Mouse (Mus musculus): ENCODE data around the gene Idh3b.
A peak's percentile ranks its signal among the peaks of the same experiment; 100 is the strongest.

The Idh3b gene

DNA sequence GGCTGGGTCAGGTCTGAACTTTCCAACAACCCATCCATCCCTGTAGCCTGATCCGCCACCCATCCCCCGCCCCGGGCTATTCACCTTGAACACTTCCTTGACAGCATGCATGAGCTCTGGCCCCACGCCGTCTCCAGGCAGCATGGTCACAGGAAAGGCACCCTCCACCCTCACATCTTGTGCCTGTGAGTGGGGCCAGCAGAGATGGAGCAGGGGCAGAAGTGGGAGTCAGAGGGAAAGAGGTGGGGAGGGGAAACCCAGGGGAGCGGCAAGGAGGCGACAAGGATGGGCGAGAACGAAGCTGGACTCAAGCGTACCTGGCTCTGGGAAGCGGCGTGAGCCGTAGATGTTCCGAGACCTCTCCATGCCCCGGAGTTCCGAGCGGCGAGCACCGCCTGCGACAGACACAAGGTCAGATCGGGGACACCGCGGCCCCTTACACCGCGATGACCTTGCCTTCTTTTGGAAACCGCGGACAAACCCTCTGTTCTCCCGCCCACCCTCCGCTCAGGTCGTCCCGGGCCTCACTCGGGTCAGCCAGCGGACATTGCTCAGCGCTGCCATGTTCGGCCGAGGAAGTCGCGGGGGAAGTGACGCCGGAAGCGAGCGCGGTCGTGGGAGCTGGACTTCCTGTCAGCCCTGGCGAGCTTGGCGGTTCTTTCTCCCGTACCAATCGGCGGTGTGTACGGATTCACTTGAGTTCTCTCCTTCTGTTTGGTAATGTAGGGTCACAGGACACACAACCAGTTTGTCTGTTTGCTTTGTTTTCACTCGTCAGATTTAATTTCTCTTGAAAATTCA, at the start of gene Idh3b:
Idh3b (minus strand) TSS at position 694 of the 801 bp plus-strand sequence.
- peak; percentile 83 to 92 for DNase-seq (ENCODE audit: low spot score in 2 of 2)

DNA sequence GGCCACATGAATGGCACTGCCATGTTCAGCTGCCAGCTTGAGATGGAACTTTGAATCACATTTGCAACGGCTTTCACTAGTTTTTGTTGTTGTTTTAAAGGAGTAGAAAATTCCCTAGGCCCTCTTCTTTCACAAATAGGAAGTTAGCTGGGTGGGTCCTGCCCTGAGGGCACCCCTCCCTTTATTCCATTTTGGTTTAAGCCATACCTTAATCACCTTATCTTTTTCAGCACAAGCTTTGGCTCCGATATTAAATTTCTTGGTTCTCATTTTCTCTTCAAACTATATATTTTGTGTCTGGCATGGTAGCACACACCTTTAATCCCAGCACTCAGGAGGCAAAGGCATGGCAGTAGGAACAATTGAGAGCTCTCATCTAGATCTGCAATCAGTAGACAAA, 45.2 kb upstream of the Idh3b start:
- no peak for DNase-seq (ENCODE audit: low spot score in 2 of 2)

DNA sequence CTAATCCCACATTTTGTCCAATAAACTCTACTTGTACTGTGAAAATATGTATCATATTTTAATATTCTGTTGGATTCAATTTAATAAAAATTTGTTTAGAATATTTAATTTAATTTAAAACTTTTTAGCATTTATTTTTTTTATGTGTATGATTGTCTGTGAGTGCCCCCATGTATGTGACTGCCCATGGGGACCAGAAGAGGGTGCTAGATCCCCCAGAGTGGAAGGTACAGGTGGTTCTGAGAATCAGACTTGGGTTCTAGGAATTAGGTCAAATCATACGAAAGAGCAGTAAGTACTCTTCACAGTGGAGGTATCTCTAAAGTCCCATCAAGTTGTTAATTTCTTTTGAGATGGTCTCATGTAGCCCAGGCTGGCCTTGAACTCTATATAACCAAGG, 42.7 kb upstream of the Idh3b start:
- no peak for DNase-seq (ENCODE audit: low spot score in 2 of 2)

DNA sequence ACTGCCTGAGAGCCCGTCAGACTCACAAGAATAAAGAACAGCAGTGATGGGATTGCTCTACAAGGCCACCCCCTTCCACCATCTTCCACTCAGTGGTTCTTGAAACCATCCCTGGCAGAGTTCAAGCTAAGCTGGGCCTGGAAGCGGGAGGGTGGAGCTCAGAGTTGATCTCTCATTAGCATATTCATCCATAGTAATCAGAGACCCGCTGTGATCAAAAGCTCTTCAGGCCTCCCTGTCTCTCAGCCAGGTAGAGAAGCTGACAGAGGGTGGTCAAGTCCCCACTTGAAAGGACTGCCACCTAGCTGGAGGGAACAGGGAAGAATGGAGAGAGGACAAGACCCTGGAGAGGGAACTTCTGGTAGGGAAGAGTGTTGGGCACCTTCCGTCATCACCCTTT, 18.7 kb upstream of the Idh3b start:
- DNase-seq (ENCODE audit: low spot score in 2 of 2): no peak

DNA sequence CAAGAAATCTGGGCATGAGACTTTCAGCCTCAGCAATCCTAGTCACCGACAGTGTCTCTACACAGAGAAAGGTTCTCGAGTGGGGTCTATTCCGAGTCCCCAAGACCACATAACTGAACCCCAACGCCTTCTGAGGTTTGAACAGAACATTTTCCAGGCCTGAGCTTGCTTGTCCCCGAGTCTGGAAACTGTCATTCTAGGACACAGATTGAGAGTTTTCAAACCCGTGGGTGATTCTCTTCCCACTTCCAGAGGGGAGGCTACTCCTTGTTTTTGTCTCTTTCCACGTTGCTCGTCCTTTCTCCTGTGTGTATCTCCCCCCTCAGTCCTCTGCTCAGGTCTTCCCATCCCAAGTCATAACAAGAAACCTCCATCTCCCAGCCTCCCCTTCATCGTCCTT, 13.2 kb upstream of the Idh3b start:
- DNase-seq (ENCODE audit: low spot score in 2 of 2): no peak

DNA sequence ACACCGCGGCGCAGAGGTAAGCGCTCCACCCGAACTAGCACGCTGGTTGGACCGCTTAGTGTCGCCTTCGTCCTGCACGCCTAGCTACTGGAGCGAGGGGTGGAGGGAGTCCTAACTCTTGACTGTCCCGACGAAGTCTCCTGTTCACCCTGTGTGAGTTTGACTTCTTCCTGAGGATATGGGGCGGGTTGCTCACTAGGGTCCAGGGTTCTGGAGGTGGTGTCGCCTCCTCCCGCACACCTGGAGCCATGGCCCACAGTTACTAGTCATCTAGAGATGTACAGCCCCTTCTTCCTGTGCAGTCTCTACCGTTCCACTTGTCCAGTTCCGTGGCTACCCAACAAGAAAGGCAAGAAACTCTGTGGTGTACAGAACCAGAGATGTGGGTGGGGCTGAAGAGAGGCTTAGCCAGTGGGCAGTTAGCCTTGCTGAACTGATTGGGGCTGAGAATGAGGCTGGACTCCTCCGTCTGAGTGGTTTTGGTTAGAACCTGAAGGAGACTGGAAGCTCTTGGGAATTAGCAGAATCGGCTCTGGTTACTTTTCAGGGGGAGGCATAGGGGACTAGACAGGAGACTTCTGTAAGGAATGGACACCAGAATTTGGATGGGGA, 11.9 kb upstream of the Idh3b start:
- DNase-seq (ENCODE audit: low spot score in 2 of 2): no peak

DNA sequence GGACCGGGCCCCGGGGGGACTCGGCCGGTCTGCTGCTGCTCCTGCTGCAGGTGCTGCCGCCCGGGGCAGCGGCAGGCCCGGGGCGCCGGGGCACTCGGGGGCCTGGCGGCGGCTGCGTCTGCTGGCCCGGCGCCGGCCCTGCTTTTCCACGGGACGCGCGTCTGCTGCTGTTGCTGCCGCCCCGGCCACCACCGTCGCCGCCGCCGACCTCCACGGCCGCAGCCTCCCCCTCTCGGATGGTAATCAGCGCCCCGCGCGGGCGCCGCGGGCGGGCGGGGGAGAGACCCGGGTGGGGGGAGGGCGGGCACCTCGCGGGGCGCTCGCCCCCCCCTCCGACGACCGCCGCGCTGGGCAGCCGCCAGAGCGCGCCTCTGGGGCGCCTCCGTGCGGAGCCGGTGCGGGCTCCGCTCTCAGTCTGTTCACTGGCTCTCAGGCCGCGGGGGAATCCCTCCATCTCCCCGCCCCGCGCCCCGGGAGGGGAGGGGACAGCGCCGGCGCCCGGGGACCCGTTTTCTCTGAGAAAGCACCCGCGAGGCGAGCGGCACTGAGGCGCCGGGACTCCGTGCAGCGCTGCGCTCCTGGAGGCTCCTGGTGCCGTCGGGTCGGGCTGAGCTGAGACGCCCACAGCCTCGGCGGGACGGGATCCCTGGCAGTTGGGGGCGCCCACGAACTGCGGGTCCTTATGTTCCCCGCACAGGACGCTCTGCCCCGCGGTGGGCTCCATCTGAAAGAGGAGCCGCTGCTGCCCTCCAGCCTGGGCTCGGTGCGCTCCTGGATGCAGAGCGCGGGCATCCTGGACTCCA, 11.2 kb upstream of the Idh3b start:
- DNase-seq (ENCODE audit: low spot score in 2 of 2): peak in 1 of 2 experiments; percentile 38

DNA sequence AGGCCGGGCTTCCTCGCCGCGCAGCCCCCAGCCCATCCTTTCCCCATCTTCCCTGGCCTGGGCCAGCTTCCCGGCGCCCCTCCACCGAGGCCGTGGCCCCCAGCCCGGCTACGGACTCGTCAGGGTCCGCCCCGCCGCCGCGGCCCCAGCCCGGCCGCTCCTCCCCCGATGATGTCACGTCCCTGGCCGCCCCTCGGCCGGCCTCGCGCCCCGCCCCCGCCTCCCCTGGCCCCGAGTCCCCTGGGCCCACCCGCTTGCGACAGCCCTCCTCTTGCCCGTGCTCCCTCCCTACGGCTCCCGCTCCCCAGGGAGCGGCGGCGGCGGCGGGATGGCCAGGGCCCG, 10.6 kb upstream of the Idh3b start, which contains the start of gene Ebf4:
Ebf4 (plus strand) TSS at position 234 of the 342 bp plus-strand sequence.
- DNase-seq (ENCODE audit: low spot score in 2 of 2): peak; percentile 51 to 71

DNA sequence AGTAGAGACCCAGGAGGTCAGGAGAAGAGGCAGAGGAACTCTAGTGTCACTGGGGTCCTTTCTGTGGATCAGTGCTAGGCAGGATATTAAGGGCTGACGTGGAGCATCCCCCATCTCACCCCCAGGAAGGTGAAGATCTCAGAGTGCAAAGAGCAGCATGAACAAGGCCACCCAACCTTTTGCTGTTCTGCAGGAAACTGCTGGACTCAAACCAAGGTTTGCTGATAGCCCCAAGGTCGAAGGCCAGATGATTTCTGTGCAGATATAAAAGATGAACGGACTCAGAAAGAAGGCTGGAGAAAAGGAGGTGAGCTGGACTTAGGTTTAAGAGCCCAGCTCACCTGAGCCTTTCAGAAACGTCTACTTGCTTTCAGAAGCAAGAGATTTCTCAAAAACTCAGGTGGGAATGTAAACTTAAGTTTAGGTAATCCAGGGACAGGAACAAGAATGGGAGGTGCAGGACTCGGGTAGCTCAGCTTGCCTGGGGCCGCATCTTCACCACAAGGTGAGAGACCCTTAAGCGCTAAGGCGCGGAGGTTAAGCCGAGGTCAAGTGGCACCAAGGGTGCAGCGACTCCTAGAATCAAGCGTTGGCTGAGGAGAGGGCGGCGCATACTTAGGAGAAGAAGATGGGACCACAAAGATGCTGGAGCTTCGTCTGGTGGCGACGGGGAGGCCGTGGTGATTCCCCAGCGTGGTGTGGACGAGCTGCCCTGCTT, 10.0 kb upstream of the Idh3b start:
- DNase-seq (ENCODE audit: low spot score in 2 of 2): no peak

DNA sequence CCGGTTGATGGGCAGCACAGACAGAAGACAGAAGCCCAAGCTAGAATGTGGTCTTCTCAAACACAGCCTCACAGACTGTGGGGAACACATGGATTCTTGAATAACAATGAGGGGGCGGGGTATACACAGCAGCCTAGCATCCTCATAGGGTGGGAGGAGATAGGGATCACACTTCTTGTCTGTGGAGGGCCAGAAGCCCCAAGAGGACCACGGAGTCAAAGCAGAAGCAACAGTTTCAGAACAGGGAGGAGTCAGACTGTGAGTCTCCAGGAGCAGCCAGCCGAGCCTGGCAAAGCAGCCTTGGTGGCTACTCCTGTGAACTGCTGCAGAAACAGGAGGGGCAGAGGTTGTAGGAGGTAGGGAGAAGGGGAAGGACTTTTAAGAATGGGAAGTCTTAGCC, 9.1 kb upstream of the Idh3b start:
- DNase-seq (ENCODE audit: low spot score in 2 of 2): no peak

DNA sequence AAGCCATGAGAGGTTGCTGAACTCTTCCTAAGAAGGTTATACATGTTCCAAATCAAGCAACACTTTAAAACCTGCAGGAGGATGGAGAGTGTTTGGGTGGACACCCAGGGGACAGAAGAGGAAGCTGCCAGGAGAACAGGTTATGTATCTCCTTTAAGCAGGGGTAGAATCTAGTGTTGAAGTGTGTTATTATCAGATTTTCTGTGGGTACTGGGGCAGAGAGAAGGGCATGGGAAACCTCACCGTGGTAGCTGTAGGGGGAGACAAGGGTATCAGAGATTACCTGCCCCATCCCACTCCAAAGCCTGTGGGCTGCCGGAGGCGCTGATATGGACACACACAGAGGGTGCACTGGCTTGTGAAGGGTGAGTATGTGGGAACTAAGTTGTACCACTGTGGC, 8.7 kb upstream of the Idh3b start:
- no peak for DNase-seq (ENCODE audit: low spot score in 2 of 2)

DNA sequence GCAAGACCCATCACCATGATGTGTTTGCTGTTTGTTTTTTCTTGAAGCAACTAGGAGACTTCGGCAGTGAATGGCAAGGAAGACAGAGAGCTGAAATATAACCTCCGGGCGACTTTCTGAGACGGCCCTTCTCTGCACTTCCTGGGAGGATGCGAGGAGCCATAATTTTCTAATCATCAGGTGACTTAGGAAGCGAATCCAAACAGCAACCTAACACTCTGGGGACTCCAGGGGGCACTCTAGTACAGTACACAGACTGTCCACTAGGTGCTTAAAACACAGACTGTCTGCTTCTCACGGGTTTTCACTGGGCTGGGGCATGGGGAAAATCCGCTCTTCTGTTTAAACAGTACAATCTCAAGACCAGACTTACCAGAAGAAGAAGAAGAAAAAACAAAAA, 7.1 kb upstream of the Idh3b start:
- DNase-seq (ENCODE audit: low spot score in 2 of 2): peak; percentile 36 to 77

DNA sequence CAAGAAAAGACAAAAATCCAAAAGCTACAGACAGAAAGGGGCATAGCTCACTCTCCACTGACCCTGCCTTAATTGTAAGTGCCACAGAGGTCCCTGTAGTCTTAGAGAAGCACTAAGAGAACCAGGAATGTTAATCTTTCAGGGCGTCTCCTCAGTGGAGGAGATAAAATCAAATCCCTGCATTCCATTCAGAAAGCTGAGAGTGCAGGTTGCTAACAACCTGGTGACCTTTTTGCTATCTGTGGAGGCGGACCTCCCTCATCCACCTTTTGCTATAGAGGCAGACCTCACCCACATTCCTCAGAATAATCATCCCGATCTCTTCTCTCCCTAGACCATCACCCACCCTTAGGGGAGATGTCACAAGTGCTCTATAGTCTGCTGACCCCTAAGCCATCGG, 4.7 kb upstream of the Idh3b start:
- DNase-seq (ENCODE audit: low spot score in 2 of 2): no peak

DNA sequence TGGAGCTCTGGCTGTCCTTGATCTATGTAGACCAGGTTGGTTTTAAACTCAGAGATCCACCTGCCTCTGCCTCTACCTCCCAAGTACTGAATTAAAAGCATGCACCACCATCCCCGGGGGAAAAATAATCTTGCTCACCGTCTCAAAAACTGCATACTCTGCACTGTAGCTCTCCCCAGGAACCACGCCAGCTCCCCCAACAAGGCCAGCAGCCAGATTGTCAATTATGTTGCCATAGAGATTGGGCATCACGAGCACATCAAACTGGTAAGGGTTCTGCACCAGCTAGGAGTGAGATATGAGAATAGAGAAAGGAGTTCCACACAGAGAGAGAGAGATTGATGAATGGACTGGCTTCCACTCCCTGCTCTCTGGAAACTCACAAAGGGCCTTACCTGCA, 3.5 kb downstream of the Idh3b start:
- no peak for DNase-seq (ENCODE audit: low spot score in 2 of 2)

DNA sequence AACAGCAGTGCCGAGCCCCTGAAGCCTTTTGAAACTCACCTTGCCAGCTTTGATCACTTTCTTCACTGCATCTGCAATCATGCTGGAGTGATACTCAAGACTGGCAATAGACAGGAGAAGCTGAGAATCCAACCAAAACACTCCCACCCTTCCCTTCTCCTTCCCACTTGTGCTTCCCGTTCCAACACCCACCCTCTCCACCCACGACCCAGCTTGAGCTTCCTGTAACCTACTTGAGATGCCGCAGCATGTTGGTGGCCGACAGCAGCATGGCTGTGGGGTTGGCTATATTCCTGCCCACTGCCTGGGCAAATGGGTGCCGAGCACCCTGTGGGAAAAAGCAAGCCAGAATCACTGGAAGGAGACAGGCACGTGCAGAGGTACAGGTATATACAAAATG, 4.1 kb downstream of the Idh3b start:
- DNase-seq (ENCODE audit: low spot score in 2 of 2): no peak

DNA sequence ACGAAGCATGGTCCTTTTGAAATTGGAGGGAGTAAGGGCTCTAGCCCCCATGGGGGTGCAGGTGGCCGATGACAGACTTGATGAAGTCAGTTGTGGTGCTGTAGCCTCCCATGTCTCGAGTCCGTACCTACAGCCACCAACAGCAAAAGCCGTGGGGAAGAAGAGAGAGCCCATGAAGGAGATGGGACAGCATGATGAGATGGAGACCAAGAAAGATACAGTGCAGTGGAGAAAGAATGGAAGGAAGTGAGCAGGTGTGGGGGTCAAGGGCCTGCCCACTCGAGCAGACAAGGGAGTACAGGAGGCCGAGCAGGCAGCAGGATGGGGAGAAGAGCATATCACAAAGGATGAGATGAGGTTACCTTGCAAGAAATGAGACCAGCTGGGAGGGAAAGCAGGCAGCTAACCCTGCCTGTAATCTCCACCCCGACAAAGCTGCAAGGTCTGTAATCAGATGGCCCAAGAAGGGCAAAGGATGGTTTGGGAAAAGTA, 4.7 kb downstream of the Idh3b start:
- DNase-seq (ENCODE audit: low spot score in 2 of 2): no peak

DNA sequence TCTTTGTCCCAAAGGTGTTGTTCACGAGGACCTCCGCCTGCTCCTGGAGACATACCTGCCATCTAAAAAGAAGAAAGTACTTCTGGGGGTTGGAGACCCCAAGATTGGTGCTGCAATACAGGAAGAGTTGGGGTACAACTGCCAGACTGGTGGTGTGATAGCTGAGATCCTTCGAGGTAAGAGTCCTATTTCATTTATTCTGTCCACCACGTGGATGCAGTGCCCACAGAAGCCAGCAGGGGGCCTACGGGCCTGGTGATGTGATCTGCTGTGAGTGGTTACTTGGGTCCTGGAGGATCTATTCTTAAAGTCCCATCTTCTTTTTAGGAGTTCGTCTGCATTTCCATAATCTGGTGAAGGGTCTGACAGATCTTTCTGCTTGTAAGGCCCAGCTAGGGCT, 8.7 kb downstream of the Idh3b start:
- DNase-seq (ENCODE audit: low spot score in 2 of 2): no peak

DNA sequence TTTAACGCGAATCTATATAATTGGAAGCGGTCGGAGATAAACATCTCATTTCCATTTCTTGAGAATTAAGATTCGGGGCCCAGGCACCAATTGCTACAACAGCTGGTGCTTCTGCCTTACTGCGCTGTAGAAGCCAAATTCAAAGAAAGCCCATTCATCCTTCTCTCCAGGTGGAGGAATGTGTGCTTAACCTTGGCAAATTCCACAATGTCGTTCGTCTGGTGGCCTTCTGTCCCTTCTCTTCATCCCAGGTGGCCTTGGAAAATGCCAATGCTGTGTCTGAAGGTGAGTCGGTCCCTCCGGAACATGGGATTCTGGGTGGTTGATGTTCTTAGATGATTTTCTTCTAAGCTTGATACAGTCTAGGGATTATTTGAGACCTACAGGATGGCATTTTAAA, 9.5 kb downstream of the Idh3b start:
- DNase-seq (ENCODE audit: low spot score in 2 of 2): no peak

DNA sequence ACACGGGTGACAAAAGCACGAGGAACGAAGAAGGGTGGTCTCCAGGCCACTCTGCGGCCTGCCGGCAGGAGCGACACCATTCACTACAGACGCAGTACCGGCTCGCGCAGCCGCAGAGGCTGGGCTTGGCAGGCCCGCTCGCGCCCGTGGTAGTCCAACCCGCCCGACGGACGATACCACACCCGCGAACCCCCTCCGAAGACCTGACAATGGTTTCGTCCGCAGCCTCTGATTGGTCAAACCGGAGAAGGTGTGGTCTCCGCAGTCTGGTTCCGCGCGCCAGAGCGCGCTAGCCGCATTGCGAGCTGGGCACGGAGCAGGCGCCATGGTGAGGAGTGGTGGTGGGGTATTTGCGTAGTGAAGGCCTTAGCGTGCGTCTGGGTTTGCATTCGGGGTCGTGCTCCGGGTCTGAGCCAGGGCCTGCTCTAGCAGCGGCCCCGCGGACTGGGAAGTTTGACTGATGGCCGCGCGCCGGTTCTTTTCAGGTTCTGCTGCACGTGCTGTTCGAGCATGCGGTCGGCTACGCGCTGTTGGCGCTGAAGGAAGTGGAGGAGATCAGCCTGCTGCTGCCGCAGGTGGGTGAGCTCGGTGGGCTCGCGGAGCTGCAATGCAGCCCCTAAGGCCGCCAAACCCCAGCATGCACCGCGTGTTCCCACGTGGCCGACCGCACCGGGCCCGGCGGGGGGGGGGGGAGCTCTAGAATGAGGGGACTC, 10.0 kb downstream of the Idh3b start, which contains the start of gene Nop56:
Nop56 (plus strand) TSS at position 282 of the 713 bp plus-strand sequence.
- DNase-seq (ENCODE audit: low spot score in 2 of 2): peak; percentile 98 to 99

DNA sequence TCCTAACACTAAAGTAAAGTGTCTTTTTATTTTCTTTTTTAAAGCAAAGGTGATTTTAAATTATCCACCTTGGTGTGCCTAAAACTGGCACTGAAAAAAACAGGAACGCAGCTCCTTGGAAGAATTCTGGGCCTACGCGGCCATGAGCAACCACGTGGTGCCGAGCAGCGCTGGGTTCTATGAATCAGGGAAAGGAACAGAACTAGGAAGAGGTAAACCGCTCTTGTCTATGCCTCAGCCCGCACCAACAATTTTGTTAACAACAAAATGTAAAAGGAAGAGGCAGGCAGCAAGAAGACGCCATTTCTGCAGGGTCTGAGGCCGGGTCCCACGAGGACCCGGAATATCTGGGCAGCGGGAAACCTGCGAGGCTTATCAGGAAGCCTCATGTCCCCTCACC, 10.6 kb downstream of the Idh3b start:
- no peak for DNase-seq (ENCODE audit: low spot score in 2 of 2)

DNA sequence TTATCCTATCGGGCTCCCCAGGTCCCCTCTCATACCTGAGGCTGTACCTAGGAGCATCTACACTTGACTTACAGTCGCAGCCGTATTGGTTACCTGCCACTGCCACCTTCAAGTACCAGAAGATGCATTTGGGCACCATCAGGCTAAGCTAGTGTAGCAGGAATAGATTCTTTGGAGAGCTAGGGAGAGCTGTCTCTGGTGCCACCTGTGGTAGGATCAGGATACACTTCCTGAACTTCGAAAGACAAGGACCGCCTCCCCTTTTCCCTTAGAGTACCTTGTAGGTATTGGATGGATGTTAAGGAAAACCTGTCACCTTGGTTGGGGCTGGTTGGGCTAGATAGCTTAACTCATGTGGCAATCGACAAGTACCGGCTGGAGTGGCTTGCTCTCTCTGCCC, 16.3 kb downstream of the Idh3b start:
- no peak for DNase-seq (ENCODE audit: low spot score in 2 of 2)

Data from urinary bladder, postnatal 4 days (tissue).